Mouse (Mus musculus): ENCODE data around the gene St6gal1. TPM values are rescaled to one million over a fixed set of nuclear protein-coding genes. Genes with fewer than 3 reads are reported as not detected.

St6gal1 gene
- total RNA-seq, 1 experiment from 2014 or later = 27.3 TPM

- no peak for ATAC-seq (replicated peaks; ENCODE audit: insufficient number of reproducible peaks, low FRiP score, low TSS enrichment, poor library complexity, severe bottlenecking)
Observed at GRCm38 (mm10) chr16:23216366-23216765, 8.2 kb upstream of the St6gal1 start.

- no peak for ATAC-seq (replicated peaks; ENCODE audit: insufficient number of reproducible peaks, low FRiP score, low TSS enrichment, poor library complexity, severe bottlenecking)
Observed at GRCm38 (mm10) chr16:23218313-23218712, 6.2 kb upstream of the St6gal1 start.

- ATAC-seq (replicated peaks; ENCODE audit: insufficient number of reproducible peaks, low FRiP score, low TSS enrichment, poor library complexity, severe bottlenecking) = no peak
Observed at GRCm38 (mm10) chr16:23223166-23223870, 1.2 kb upstream of the St6gal1 start.

- no peak for ATAC-seq (replicated peaks; ENCODE audit: insufficient number of reproducible peaks, low FRiP score, low TSS enrichment, poor library complexity, severe bottlenecking)
Observed at GRCm38 (mm10) chr16:23223871-23224469, 570 bp upstream of the St6gal1 start.

- no peak for ATAC-seq (replicated peaks; ENCODE audit: insufficient number of reproducible peaks, low FRiP score, low TSS enrichment, poor library complexity, severe bottlenecking)
Observed at GRCm38 (mm10) chr16:23225069-23225721, 655 bp downstream of the St6gal1 start.

- ATAC-seq (replicated peaks; ENCODE audit: insufficient number of reproducible peaks, low FRiP score, low TSS enrichment, poor library complexity, severe bottlenecking) = peak; percentile 21; the same call in 1 of the 2 replicates
Observed at GRCm38 (mm10) chr16:23225821-23226600, 1.5 kb downstream of the St6gal1 start.

GRCm38 (mm10) chr16:23226601-23227351 lies 2.2 kb downstream of the St6gal1 start:
- no peak for ATAC-seq (replicated peaks; ENCODE audit: insufficient number of reproducible peaks, low FRiP score, low TSS enrichment, poor library complexity, severe bottlenecking)

- no peak for ATAC-seq (replicated peaks; ENCODE audit: insufficient number of reproducible peaks, low FRiP score, low TSS enrichment, poor library complexity, severe bottlenecking)
Observed at GRCm38 (mm10) chr16:23227851-23228250, 3.3 kb downstream of the St6gal1 start.

- ATAC-seq (replicated peaks; ENCODE audit: insufficient number of reproducible peaks, low FRiP score, low TSS enrichment, poor library complexity, severe bottlenecking) = no peak
Observed at GRCm38 (mm10) chr16:23228486-23228885, 3.9 kb downstream of the St6gal1 start.

- no peak for ATAC-seq (replicated peaks; ENCODE audit: insufficient number of reproducible peaks, low FRiP score, low TSS enrichment, poor library complexity, severe bottlenecking)
Observed at GRCm38 (mm10) chr16:23229945-23230344, 5.4 kb downstream of the St6gal1 start.

- ATAC-seq (replicated peaks; ENCODE audit: insufficient number of reproducible peaks, low FRiP score, low TSS enrichment, poor library complexity, severe bottlenecking) = no peak
Observed at GRCm38 (mm10) chr16:23231168-23231567, 6.6 kb downstream of the St6gal1 start.

- no peak for ATAC-seq (replicated peaks; ENCODE audit: insufficient number of reproducible peaks, low FRiP score, low TSS enrichment, poor library complexity, severe bottlenecking)
Observed at GRCm38 (mm10) chr16:23232691-23233090, 8.2 kb downstream of the St6gal1 start.

GRCm38 (mm10) chr16:23233496-23233895 lies 9.0 kb downstream of the St6gal1 start:
- ATAC-seq (replicated peaks; ENCODE audit: insufficient number of reproducible peaks, low FRiP score, low TSS enrichment, poor library complexity, severe bottlenecking) = peak; percentile 84

GRCm38 (mm10) chr16:23234557-23234956 lies 10.0 kb downstream of the St6gal1 start:
- 0 out of 2 replicates have a peak, but pooled peaks have one; percentile 37 for ATAC-seq (replicated peaks; ENCODE audit: insufficient number of reproducible peaks, low FRiP score, low TSS enrichment, poor library complexity, severe bottlenecking)

GRCm38 (mm10) chr16:23235173-23235694 lies 10.7 kb downstream of the St6gal1 start:
- ATAC-seq (replicated peaks; ENCODE audit: insufficient number of reproducible peaks, low FRiP score, low TSS enrichment, poor library complexity, severe bottlenecking) = no peak

- no peak for ATAC-seq (replicated peaks; ENCODE audit: insufficient number of reproducible peaks, low FRiP score, low TSS enrichment, poor library complexity, severe bottlenecking)
Observed at GRCm38 (mm10) chr16:23239583-23239982, 15.0 kb downstream of the St6gal1 start.

GRCm38 (mm10) chr16:23240049-23240949 lies 15.8 kb downstream of the St6gal1 start:
- ATAC-seq (replicated peaks; ENCODE audit: insufficient number of reproducible peaks, low FRiP score, low TSS enrichment, poor library complexity, severe bottlenecking) = no peak
